Mouse (Mus musculus) cerebellum, adult (tissue): ENCODE measurements at regions not wholly inside any gene's neighbourhood (a gene's known extent, or its start where the extent isn't known, plus 50 kb on each side); places are given as distances from the start of the nearest gene placed in this dataset.

Experiments used
- ATAC-seq: cut with Nextera tagmentation; 2 replicates; pipeline ENCODE4 v1.9.2; 2017; ENCODE audit warnings: mild to moderate bottlenecking, moderate library complexity, mixed read lengths; ENCODE audit not compliant: insufficient number of reproducible peaks, low FRiP score, low TSS enrichment

DNA sequence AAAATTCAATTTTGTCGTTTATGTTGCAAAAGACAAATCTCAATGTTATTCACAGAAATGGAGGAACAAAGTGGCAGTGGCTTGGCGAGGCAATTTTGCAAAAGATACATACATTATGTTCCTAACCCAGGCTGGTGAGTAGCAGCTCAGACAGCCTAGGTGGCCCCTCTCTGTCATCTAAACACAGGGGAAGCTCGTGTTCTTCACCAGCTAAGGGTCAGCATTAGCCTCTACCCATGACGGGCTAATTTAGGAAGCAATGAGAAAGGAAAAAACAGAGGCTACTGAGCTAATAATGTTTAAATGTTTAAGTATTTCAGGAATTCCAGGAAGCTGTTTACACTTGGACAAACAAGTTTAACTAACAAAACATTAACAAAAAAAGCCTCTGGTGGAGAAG, 64.9 kb upstream of the Gnai1 start:
- no peak for ATAC-seq

DNA sequence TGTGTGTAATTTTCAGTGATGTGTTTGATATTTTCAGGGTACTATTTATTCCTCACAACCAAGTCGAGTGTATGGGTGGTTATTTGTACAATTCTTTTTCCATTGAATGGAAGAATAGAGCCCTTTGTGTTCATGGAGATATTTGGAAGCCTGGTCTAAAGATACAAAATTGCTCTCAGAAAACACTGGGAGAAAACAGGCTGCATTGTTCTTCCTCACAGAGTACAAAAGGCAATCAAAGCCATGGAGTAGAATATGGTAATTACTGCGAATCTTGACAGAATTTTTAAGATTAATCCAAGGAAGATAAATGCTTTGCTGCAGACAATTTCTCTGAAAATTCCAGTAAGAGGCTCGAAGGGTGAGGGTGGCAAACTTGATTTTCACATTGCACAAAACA, 54.7 kb upstream of the Gnai1 start:
- no peak for ATAC-seq
